Mouse (Mus musculus) embryonic facial prominence, embryonic 15.5 days (tissue): Measurements from ENCODE around the gene Pwwp2b. TPM values are rescaled to one million over a fixed set of nuclear protein-coding genes. Genes with fewer than 3 reads are reported as not detected.

Experiments
- ATAC-seq: fragments of 200-750 bp; cut with Nextera tagmentation; 2 replicates; pipeline ENCODE4 v1.8.0; 2017; ENCODE audit warnings: low read depth, moderate TSS enrichment; ENCODE audit not compliant: insufficient number of reproducible peaks, low FRiP score, low TSS enrichment
- H3K27ac ChIP-seq: fragments of 300-500 bp; sonication (generic); replicated peaks from 2 replicates; pipeline ENCODE4 v1.5.1; 2015; ENCODE audit warnings: mild to moderate bottlenecking, inconsistent platforms
- H3K27me3 ChIP-seq: fragments of 300-500 bp; sonication (generic); 2 replicates; pipeline ENCODE4 v1.6.1; 2015; ENCODE audit warnings: inconsistent platforms
- H3K36me3 ChIP-seq: fragments of 300-500 bp; sonication (generic); 2 replicates; pipeline ENCODE4 v1.6.1; 2015; ENCODE audit warnings: mild to moderate bottlenecking, inconsistent platforms
- H3K4me1 ChIP-seq: fragments of 300-500 bp; sonication (generic); 2 replicates; pipeline ENCODE4 v1.6.1; 2015; ENCODE audit warnings: inconsistent platforms
- H3K4me2 ChIP-seq: fragments of 300-500 bp; sonication (generic); replicated peaks from 2 replicates; pipeline ENCODE4 v1.6.1; 2015; ENCODE audit warnings: mild to moderate bottlenecking, inconsistent platforms
- H3K4me3 ChIP-seq: fragments of 300-500 bp; sonication (generic); replicated peaks from 2 replicates; pipeline ENCODE4 v1.5.1; 2015; ENCODE audit warnings: mild to moderate bottlenecking, inconsistent platforms
- H3K9ac ChIP-seq: fragments of 300-500 bp; sonication (generic); 2 replicates; pipeline ENCODE4 v1.6.1; 2015; ENCODE audit warnings: inconsistent platforms
- H3K9me3 ChIP-seq: fragments of 300-500 bp; sonication (generic); replicated peaks from 2 replicates; pipeline ENCODE4 v1.6.1; 2016; ENCODE audit warnings: inconsistent platforms
- WGBS: fragments of 180-500 bp; shearing (Covaris S2); methylation state at CpG from one replicate; pipeline ENCODE4 v1.1.7; 2015; 5-methylcytosine and 5-hydroxymethylcytosine counted together
- polyA plus RNA-seq: library from polyadenylated mRNA; unstranded; fragments of >200 nt; fragmentation: Nextera tagmentation; extraction: Ambion mirVana; gene quantifications from 2 replicates; pipeline ENCODE4 v1.2.1, GENCODE M21; 2015

The Pwwp2b gene
- polyA plus RNA-seq, 1 experiment from 2014 or later, result 18.9 TPM

DNA sequence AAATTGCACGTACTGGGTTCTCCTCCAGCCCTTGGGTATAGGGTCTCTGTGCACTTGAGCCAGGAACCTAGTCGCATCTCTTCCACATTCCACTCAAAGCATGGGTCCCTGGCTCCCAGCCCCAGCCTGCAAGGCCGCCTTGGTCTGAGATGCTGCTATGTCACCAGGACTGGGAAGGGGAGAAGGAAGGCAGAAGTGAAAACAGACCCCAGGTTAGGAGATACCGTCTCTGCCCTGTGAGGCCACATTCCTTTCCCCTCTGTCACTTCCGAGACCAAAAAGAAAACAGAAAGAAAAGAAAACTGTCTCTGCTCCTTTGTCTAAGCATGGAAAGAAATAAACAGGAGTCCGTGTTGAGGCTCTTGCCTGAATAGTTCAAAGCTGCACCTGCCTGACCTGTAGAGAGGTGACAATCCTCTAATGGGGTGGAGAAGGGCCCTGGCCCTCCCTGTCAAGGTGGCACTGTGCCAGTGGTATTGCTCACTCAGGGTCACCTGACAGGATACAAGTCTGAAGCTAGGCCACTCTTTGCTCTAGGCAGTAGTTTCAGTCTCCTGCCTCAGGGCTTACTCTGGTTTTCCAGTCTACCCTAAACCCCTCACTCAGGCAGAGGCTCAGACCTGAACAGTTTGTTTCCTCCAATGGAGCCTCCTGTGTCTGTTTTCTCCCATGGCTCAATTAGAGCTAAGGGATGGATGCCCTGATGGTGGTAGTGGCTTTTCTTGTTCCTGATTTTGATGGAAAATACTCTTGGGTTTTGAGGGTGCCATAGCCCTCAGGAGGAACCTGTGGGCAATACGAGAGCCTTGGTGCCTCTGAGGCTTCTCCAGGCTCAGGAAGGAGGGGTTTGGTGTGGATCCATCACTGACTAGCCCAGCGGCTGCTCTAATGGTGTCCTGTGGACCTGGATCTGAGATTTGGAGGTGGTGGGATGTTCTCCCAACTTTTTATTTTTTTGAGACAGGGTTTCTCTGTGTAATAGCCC, 18.9 kb downstream of the Pwwp2b start:
- H3K9me3 ChIP-seq, result no peaks in the 10 kb centered on the region
- H3K27ac ChIP-seq, result no peak overlapping the region; the same call in 1 of the 2 replicates
- ATAC-seq, result no peak
- H3K4me2 ChIP-seq, result no peak overlapping the region
- no peak overlapping the region for H3K9ac ChIP-seq
- peaks cover 21% of the 10 kb centered on the region for H3K36me3 ChIP-seq
- H3K4me1 ChIP-seq, result peaks cover 51% of the 10 kb centered on the region
- no peaks in the 10 kb centered on the region for H3K27me3 ChIP-seq
- H3K4me3 ChIP-seq, result no peak overlapping the region
- WGBS, result 59% methylated on average over 8 of the region's 8 CpGs

DNA sequence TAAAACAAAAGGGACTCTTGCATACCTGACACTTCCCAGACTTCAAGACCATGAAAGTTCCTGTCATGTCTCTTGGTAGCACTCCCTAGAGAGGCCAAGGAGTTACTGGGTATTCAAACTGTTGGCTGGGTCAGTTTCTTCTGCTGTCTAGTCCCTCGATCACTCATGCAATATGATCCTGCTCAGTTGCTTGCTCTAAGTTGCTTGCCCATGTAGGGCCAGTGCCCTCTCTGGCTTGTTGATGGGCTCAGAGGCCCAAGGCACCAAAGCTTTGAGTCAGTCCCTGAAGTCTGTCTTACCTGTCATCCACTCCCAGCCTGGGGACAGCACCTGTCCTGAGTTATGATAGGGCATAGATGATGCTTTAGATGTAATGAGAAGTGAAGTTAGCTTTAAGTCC, 22.5 kb downstream of the Pwwp2b start:
- H3K9ac ChIP-seq, result no peak overlapping the region
- H3K4me3 ChIP-seq, result no peak overlapping the region
- 71% methylated on average over 1 of the region's 1 CpGs for WGBS
- no peak overlapping the region for H3K27ac ChIP-seq
- H3K27me3 ChIP-seq, result no peaks in the 10 kb centered on the region
- no peak overlapping the region for H3K4me2 ChIP-seq
- no peaks in the 10 kb centered on the region for H3K9me3 ChIP-seq
- H3K4me1 ChIP-seq, result peaks cover 48% of the 10 kb centered on the region
- H3K36me3 ChIP-seq, result peaks cover 21% of the 10 kb centered on the region
- no peak for ATAC-seq

- no peak overlapping the region for H3K4me2 ChIP-seq
- peaks cover 21% of the 10 kb centered on the region for H3K36me3 ChIP-seq
- ATAC-seq, result no peak
- WGBS, result 57% methylated on average over 5 of the region's 5 CpGs
- H3K4me1 ChIP-seq, result peaks cover 43% of the 10 kb centered on the region
- H3K9ac ChIP-seq, result no peak overlapping the region
- H3K4me3 ChIP-seq, result no peak overlapping the region
- H3K27me3 ChIP-seq, result no peaks in the 10 kb centered on the region
- H3K27ac ChIP-seq, result 0 out of 2 replicates have a peak overlapping the region, but pooled peaks have one; percentile 76
- H3K9me3 ChIP-seq, result no peaks in the 10 kb centered on the region
Measured at GRCm38 (mm10) chr7:139271871-139272270, 23.6 kb downstream of the Pwwp2b start.

DNA sequence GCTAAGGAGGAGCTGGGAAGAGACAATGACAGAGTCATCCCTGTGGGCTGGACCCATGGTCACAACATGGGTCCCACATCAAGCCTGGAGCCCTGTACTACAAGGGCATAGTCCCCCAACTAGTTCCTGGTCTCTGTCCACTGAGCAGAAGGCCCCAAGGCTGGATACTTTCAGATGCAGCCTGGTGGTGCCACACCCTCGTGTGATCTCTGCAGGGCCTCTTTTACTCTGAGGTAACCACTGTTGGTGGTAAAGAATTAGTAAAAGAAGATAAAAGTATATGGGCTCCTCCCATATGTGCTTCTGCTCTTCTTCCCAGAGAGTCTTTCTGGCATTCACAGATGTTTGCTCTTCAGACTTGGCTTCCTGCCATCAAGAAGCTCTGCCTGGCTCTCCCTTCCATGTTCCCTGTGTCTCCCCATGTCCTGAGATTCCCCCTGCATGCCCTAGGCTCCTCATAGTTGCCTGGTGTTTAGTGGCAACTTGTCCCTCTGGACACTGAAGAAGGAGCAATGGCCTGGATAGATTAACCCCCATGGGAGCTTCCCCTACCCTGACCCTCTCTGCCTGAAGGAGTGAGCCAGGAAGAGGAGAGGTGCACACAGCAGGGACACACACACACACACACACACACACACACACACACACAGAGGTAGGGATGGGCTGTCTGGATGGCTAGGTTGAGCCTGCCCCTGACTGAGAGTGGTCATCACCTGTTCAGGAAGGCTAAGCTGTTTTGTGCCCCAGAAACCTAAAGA, 24.5 kb downstream of the Pwwp2b start:
- H3K27ac ChIP-seq, result peak overlapping the region; percentile 76
- ATAC-seq, result peak; percentile 60
- WGBS, result 11% methylated on average over 1 of the region's 1 CpGs

GRCm38 (mm10) chr7:139273397-139273719, 25.1 kb downstream of the Pwwp2b start:
- Histone ChIP-seq H3K4me2 (no peak overlapping the region), H3K27ac (peak overlapping the region; percentile 76), H3K27me3 (no peaks in the 10 kb centered on the region), H3K9me3 (no peaks in the 10 kb centered on the region), H3K4me3 (no peak overlapping the region), H3K4me1 (peaks cover 46% of the 10 kb centered on the region), H3K36me3 (peaks cover 11% of the 10 kb centered on the region), H3K9ac (no peak overlapping the region)
- ATAC-seq, result peak; percentile 66
- 11% methylated on average over 2 of the region's 2 CpGs for WGBS

More for the DNA sequence above, 24.5 kb downstream of the Pwwp2b start:
- Histone ChIP-seq H3K4me2 (no peak overlapping the region), H3K4me3 (no peak overlapping the region), H3K27me3 (no peaks in the 10 kb centered on the region), H3K9ac (no peak overlapping the region), H3K36me3 (peaks cover 16% of the 10 kb centered on the region), H3K4me1 (peaks cover 46% of the 10 kb centered on the region), H3K9me3 (no peaks in the 10 kb centered on the region)

DNA sequence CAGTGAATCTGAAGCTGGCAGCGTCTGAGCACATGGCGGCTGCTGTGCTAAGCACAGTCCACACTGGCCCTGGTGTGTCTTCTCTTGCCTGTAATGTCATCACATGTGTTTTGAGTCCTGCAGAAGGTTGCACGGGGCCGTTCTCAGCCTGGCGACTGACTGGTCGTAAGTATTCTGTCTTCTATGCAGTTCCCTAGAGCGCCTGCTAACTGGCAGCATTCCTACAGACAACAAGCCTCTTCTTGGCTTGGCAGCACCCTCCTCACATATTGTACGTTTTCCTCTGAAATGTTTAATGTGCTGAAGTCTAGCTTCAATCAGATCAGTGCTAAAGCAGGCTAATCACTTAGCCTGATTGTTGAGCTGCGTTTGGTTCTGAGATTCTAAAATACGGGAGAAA, 27.3 kb downstream of the Pwwp2b start:
- H3K4me3 ChIP-seq, result no peak overlapping the region
- peak overlapping the region; percentile 73 for H3K27ac ChIP-seq
- 23% methylated on average over 10 of the region's 10 CpGs for WGBS
- no peak overlapping the region for H3K9ac ChIP-seq
- ATAC-seq, result no peak
- no peaks in the 10 kb centered on the region for H3K27me3 ChIP-seq
- H3K4me2 ChIP-seq, result no peak overlapping the region
- H3K9me3 ChIP-seq, result no peaks in the 10 kb centered on the region
- no peaks in the 10 kb centered on the region for H3K36me3 ChIP-seq
- H3K4me1 ChIP-seq, result peaks cover 64% of the 10 kb centered on the region

GRCm38 (mm10) chr7:139276150-139276549, 27.9 kb downstream of the Pwwp2b start:
- no peaks in the 10 kb centered on the region for H3K36me3 ChIP-seq

GRCm38 (mm10) chr7:139277536-139277935, 29.3 kb downstream of the Pwwp2b start:
- Histone ChIP-seq H3K27ac (no peak overlapping the region), H3K9me3 (no peaks in the 10 kb centered on the region), H3K36me3 (no peaks in the 10 kb centered on the region), H3K9ac (no peak overlapping the region), H3K27me3 (no peaks in the 10 kb centered on the region), H3K4me3 (no peak overlapping the region), H3K4me2 (no peak overlapping the region), H3K4me1 (peaks cover 59% of the 10 kb centered on the region)
- 75% methylated on average over 7 of the region's 7 CpGs for WGBS
- ATAC-seq, result no peak

More at GRCm38 (mm10) chr7:139276150-139276549, 27.9 kb downstream of the Pwwp2b start:
- no peak for ATAC-seq
- no peaks in the 10 kb centered on the region for H3K9me3 ChIP-seq
- no peaks in the 10 kb centered on the region for H3K27me3 ChIP-seq
- H3K4me3 ChIP-seq, result no peak overlapping the region
- no peak overlapping the region for H3K4me2 ChIP-seq
- H3K27ac ChIP-seq, result 0 out of 2 replicates have a peak overlapping the region, but pooled peaks have one; percentile 73
- H3K9ac ChIP-seq, result no peak overlapping the region
- WGBS, result 63% methylated on average over 10 of the region's 10 CpGs
- peaks cover 70% of the 10 kb centered on the region for H3K4me1 ChIP-seq

GRCm38 (mm10) chr7:139279571-139279970, 31.3 kb downstream of the Pwwp2b start:
- Histone ChIP-seq H3K4me1 (peaks cover 55% of the 10 kb centered on the region), H3K27ac (no peak overlapping the region), H3K4me3 (no peak overlapping the region), H3K27me3 (no peaks in the 10 kb centered on the region), H3K4me2 (no peak overlapping the region), H3K9ac (no peak overlapping the region), H3K9me3 (no peaks in the 10 kb centered on the region), H3K36me3 (no peaks in the 10 kb centered on the region)
- 54% methylated on average over 5 of the region's 5 CpGs for WGBS
- peak; percentile 48 for ATAC-seq

DNA sequence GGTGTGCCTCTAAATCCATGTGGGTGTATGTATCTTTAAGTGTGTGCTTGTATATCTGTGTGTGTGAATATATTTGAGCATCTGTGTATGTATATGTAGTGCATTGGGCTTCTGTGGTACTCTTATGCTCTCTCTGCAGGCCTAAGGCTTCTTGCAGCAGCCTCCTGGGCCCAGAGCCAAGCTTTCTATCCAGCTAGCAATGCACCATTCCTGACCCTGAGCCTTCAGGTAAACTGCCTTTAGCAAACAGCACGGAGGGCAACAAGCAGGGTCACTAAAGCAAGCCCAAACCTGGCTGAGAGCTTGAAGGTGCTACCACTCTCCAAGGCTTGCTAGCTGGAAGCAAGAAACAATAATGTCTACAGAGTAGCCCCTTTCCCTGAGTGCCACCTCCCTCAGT, 31.8 kb downstream of the Pwwp2b start:
- Histone ChIP-seq H3K4me2 (no peak overlapping the region), H3K9ac (no peak overlapping the region), H3K27me3 (no peaks in the 10 kb centered on the region), H3K36me3 (no peaks in the 10 kb centered on the region), H3K9me3 (no peaks in the 10 kb centered on the region), H3K4me1 (peaks cover 54% of the 10 kb centered on the region), H3K27ac (0 out of 2 replicates have a peak overlapping the region, but pooled peaks have one; percentile 9), H3K4me3 (no peak overlapping the region)
- WGBS, result 43% methylated on average over 1 of the region's 1 CpGs
- ATAC-seq, result no peak

DNA sequence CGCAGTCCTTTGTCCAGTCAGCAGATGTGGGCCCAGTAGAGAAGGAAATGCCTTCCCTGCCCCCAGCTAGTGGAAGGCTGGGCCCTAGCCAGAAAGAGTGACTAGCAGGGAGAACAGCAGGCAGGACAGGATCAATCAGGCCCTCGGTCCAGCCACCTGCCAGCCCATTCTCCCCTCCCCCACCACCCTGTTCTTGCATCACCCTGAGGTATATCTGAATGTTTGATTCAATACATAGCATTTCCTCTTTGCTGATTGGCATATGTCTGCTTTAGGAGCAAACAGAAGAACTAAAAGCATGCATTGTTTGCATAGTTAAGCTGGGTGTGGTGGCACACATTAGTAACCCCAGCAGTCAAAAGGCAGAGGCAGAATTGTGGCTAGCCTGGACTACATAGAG, 32.9 kb downstream of the Pwwp2b start:
- Histone ChIP-seq H3K4me3 (no peak overlapping the region), H3K27me3 (no peaks in the 10 kb centered on the region), H3K4me2 (no peak overlapping the region), H3K9ac (no peak overlapping the region), H3K9me3 (no peaks in the 10 kb centered on the region), H3K4me1 (peaks cover 43% of the 10 kb centered on the region), H3K27ac (no peak overlapping the region; the same call in 1 of the 2 replicates), H3K36me3 (no peaks in the 10 kb centered on the region)
- ATAC-seq, result no peak
- WGBS, result 30% methylated on average over 2 of the region's 2 CpGs
